8 mouse cellular contexts compared by ENCODE assay signal in the genomic region with DNA sequence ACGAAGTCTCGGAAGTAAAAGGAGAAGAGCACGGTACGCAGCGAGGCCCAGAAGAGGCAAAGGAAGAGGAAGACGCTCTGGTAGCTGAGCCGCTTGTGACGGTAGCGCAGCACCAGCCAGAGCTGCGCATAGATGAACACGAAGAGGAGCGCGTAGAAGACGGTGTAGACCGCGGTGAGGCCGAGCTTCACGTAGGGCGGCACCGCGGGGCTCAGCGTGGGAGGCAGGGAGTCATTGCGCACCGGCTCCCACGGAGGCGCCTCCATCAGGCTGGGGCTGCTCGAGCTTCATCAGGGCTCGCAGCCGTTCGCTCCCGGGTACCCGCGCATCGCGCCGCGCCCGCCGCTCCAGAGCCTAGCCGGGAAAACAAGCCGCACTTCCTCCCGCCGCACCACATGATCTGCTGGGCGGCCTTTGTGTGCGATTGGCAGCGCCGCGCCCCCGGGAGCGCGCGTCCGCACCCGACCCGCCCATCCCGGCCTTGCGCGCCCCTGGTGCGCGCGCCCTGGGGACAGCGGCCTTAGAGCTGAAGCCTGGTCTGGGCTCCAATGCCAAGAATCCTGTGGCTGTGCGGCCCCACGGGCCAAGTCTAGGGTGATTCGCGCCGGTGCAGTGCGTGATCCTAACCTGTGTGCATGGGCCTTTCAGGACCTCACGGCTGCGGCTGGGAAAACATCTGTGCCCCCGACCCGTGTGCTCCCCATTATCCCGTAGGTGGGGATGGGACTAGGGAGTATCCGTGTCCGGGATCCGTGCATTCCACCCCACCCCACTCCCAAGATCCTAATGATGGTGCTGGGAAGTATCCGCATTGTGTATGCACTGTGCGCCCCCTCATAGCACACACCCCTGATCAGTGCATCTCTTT. TPM values are rescaled to one million over a fixed set of nuclear protein-coding genes. Genes with fewer than 3 reads are reported as not detected.
DNase-seq lines count a peak whose midpoint lies in the region; ATAC-seq and TF ChIP-seq lines count a peak whose summit lies in the region.
"Not testable (repeated sequence)": the region's sequence is repeated elsewhere in the genome, so short reads cannot be mapped to it uniquely, and the experiment has no call there.

A gene (minus strand): TSS at position 787 of the 868 bp plus-strand sequence.

- peak within 1 kb of the TSS; percentile 75 for H3K4me3 ChIP-seq in E14TG2a.4 (replicated peaks; ENCODE audit: low read length)
- H3K4me3 ChIP-seq in forebrain, embryonic 16.5 days (replicated peaks; ENCODE audit: low read length): peak within 1 kb of the TSS; percentile 45
- H3K4me3 ChIP-seq in heart, postnatal 0 days (ENCODE audit: low read depth, low read length): peak within 1 kb of the TSS; percentile 43
- H3K4me3 ChIP-seq in limb, embryonic 15.5 days: peak within 1 kb of the TSS; percentile 43
- H3K4me3 ChIP-seq in midbrain, embryonic 13.5 days (replicated peaks): peak within 1 kb of the TSS; percentile 43

- ATAC-seq in forebrain, embryonic 16.5 days: peak; percentile 92
- peak; percentile 84 for ATAC-seq in heart, postnatal 0 days (ENCODE audit: insufficient read depth, low read depth)
- ATAC-seq in limb, embryonic 15.5 days (ENCODE audit: insufficient number of reproducible peaks, low FRiP score, low TSS enrichment, low read depth): peak; percentile 74
- ATAC-seq in midbrain, embryonic 13.5 days: peak; percentile 93

- peak within 1 kb of the TSS; percentile 46 for H3K4me2 ChIP-seq in forebrain, embryonic 16.5 days (ENCODE audit: low read length)
- peak within 1 kb of the TSS; percentile 61 for H3K4me2 ChIP-seq in heart, postnatal 0 days (ENCODE audit: low read depth, low read length)
- H3K4me2 ChIP-seq in limb, embryonic 15.5 days: peak within 1 kb of the TSS; percentile 56
- H3K4me2 ChIP-seq in midbrain, embryonic 13.5 days (replicated peaks): peak within 1 kb of the TSS; percentile 52

- not testable (repeated sequence) for TF ChIP-seq CTCF in E14TG2a.4 (conservative IDR thresholded peaks at IDR 0.05; ENCODE audit: low read length); heart, postnatal 0 days (IDR thresholded peaks at IDR 0.05; ENCODE audit: low read depth)

- peak; percentile 46 for DNase-seq in cerebellum, adult 11-12 months
- not testable (repeated sequence) for DNase-seq in heart, postnatal 0 days (ENCODE audit: low spot score)
- peak; percentile 65 for DNase-seq in kidney, postnatal 10 days
- peak; percentile 32 to 36 for DNase-seq in spleen, adult 18-20 months

- 0% methylated on average over 39 of the region's 78 CpGs for WGBS in forebrain, embryonic 16.5 days
- under 1% methylated on average over 35 of the region's 78 CpGs for WGBS in heart, postnatal 0 days
- WGBS in limb, embryonic 15.5 days: under 1% methylated on average over 48 of the region's 78 CpGs
- under 1% methylated on average over 45 of the region's 78 CpGs for WGBS in midbrain, embryonic 13.5 days

- H3K27me3 ChIP-seq in E14TG2a.4 (ENCODE audit: insufficient read depth, low read length); forebrain, embryonic 16.5 days (replicated peaks; ENCODE audit: control insufficient read depth, insufficient read depth, low read length); heart, postnatal 0 days (ENCODE audit: control insufficient read depth, insufficient read depth, low read length); limb, embryonic 15.5 days; midbrain, embryonic 13.5 days: not testable (repeated sequence)

- peak within 1 kb of the TSS; percentile 67 for H3K27ac ChIP-seq in forebrain, embryonic 16.5 days (ENCODE audit: low read length)
- H3K27ac ChIP-seq in heart, postnatal 0 days (ENCODE audit: low read depth); limb, embryonic 15.5 days: not testable (repeated sequence)
- peak within 1 kb of the TSS; percentile 70; the same call in 1 of the 2 replicates for H3K27ac ChIP-seq in midbrain, embryonic 13.5 days

- H3K36me3 ChIP-seq in E14TG2a.4 (ENCODE audit: insufficient read depth, low read length); forebrain, embryonic 16.5 days (ENCODE audit: control insufficient read depth, insufficient read depth); heart, postnatal 0 days (replicated peaks; ENCODE audit: control insufficient read depth, insufficient read depth, low read length); limb, embryonic 15.5 days; midbrain, embryonic 13.5 days: not testable (repeated sequence)

- H3K9me3 ChIP-seq in E14TG2a.4 (ENCODE audit: low read length); forebrain, embryonic 16.5 days (ENCODE audit: control insufficient read depth, low read length); heart, postnatal 0 days (replicated peaks; ENCODE audit: control insufficient read depth, low read length); limb, embryonic 15.5 days; midbrain, embryonic 13.5 days: not testable (repeated sequence)

- TF ChIP-seq EP300 in heart, postnatal 0 days (IDR thresholded peaks at IDR 0.05; ENCODE audit: low read depth): not testable (repeated sequence)

- H3K9ac ChIP-seq in forebrain, embryonic 16.5 days (replicated peaks; ENCODE audit: low read depth, low read length): peak within 1 kb of the TSS; percentile 60
- not testable (repeated sequence) for H3K9ac ChIP-seq in heart, postnatal 0 days (replicated peaks; ENCODE audit: low read depth, low read length); limb, embryonic 15.5 days
- H3K9ac ChIP-seq in midbrain, embryonic 13.5 days (replicated peaks): peak within 1 kb of the TSS; percentile 62

- H3K4me1 ChIP-seq in E14TG2a.4 (replicated peaks; ENCODE audit: low read depth, low read length); forebrain, embryonic 16.5 days (replicated peaks; ENCODE audit: control insufficient read depth, insufficient read depth, low read length); heart, postnatal 0 days (ENCODE audit: control insufficient read depth, insufficient read depth); limb, embryonic 15.5 days; midbrain, embryonic 13.5 days (replicated peaks): not testable (repeated sequence)

RNA-seq across cellular contexts. Expression of the gene that starts here (rescaled TPM):
- polyA plus RNA-seq in forebrain, embryonic 16.5 days (2015; fragmentation: Nextera tagmentation; extraction: Ambion mirVana): 22.4 and 25.3 TPM in 2 replicates
- total RNA-seq in heart, postnatal 0 days (2014; rRNA removed; ENCODE audit: low replicate concordance): 5.2 and 6.2 TPM in 2 replicates
- 5.8 and 6.1 TPM in 2 replicates for polyA plus RNA-seq in heart, postnatal 0 days (2015; fragmentation: Nextera tagmentation; extraction: Ambion mirVana)
- 13.4 and 14.9 TPM in 2 replicates for polyA plus RNA-seq in limb, embryonic 15.5 days (2015; fragmentation: Nextera tagmentation; extraction: Ambion mirVana)
- polyA plus RNA-seq in midbrain, embryonic 13.5 days (2015; fragmentation: Nextera tagmentation; extraction: Ambion mirVana): 28.1 and 31.7 TPM in 2 replicates
